Mouse (Mus musculus) layer of hippocampus, adult 6 months (tissue): ENCODE data around the gene Pgm2l1. TPM values are rescaled to one million over a fixed set of nuclear protein-coding genes. Genes with fewer than 3 reads are reported as not detected.

Source experiments
- long read RNA-seq, 2 experiments: library from polyadenylated mRNA; unstranded; transcript quantifications; one replicate each; pipeline ENCODE4 v2.0.0; 2019 to 2020
- polyA plus RNA-seq: library from polyadenylated mRNA; unstranded; fragments of <200 nt; fragmentation: Nextera tagmentation; gene quantifications from 2 replicates; pipeline ENCODE4 v1.2.3, GENCODE M21; 2021

Pgm2l1 gene
- polyA plus RNA-seq: 26.0 and 34.8 TPM in 2 replicates
- long read RNA-seq, experiment 1, full-length matches to known transcripts: 5 of 144 reads
- long read RNA-seq, experiment 1, partial matches to known transcripts: 91 of 144 reads
- long read RNA-seq, experiment 1, other reads (novel, unspliced or antisense): 48 of 144 reads
- long read RNA-seq, experiment 2, full-length matches to known transcripts: 14 of 94 reads
- long read RNA-seq, experiment 2, partial matches to known transcripts: 44 of 94 reads
- long read RNA-seq, experiment 2, other reads (novel, unspliced or antisense): 36 of 94 reads

DNA sequence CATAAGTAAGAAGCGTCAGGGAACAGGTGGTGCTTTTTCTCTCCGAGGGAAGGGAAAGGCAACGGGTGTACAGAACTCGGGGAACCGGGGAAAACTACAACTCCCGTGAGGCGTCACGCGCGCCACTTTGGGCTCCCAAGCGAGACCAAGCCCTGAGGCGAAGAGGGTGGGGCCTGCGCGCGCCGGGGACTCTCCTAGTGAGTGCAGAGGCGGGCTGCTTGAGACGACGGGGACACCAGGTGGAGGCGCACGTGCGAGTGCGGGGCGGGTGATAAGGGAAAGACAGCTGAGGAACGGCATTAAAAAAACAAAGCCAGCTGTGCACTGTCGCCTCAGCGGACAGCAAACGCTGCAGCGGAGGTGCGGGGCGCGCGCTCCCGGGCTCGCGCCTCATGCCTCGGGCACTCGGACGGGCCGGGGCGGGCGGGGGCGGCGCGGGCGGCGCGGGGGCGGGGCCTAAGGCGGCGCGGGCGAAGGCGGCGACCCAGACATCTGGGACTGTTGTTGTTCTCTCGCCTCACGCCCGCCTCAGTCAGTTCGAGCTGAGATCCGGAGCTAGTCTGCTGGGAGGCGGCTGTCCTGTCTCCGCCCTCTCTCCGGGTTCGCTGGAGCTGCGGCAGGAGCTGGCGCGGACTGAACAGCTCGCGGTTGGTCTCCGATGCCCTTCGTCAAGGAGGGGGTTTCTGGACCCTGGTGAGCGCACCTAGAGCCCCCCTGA lies at the start of gene Pgm2l1:
Pgm2l1 (plus strand) TSS at position 237 of the 718 bp plus-strand sequence.

DNA sequence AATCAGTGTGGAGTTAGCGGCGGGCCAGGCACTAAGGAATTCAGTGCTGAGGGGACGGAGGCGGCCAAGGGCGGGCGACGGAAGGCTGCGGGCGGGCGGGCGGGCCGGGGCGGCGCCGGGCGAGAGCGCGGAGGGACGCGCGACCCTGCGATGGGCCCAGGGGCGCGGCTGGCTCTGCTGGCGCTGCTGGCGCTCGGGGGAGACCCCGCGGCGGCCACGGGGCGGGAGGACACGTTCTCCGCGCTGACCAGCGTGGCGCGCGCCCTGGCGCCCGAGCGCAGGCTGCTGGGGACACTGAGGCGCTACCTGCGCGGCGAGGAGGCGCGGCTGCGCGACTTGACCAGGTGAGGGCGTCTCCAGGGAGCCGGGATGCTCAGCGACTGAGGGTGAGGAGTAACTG lies 58.2 kb downstream of the Pgm2l1 start, which contains the start of gene P4ha3:
P4ha3 (plus strand) TSS at position 138 of the 400 bp plus-strand sequence.

Other genes starting within 250 kb of the Pgm2l1 start
- gene Rnf169, start 246.9 kb upstream of the Pgm2l1 start, polyA plus RNA-seq: 5.1 and 5.5 TPM in 2 replicates
- not detected in 2 replicates for gene Chrdl2, start 221.2 kb upstream of the Pgm2l1 start, polyA plus RNA-seq
- gene Pold3, start 105.8 kb upstream of the Pgm2l1 start, polyA plus RNA-seq: 10.4 and 12.4 TPM in 2 replicates
- 12.8 and 13.8 TPM in 2 replicates for gene Lipt2, start 68.1 kb upstream of the Pgm2l1 start, polyA plus RNA-seq
- gene Kcne3, start 50.9 kb upstream of the Pgm2l1 start, polyA plus RNA-seq: 0.63 and 0.77 TPM in 2 replicates
- 2.5 and 2.6 TPM in 2 replicates for gene P4ha3, start 58.1 kb downstream of the Pgm2l1 start, polyA plus RNA-seq
- gene C2cd3, start 144.8 kb downstream of the Pgm2l1 start, polyA plus RNA-seq: 5.5 and 6.7 TPM in 2 replicates
- gene Ppme1, start 144.9 kb downstream of the Pgm2l1 start, polyA plus RNA-seq: 156 and 167 TPM in 2 replicates
- gene Ucp3, start 245.6 kb downstream of the Pgm2l1 start, polyA plus RNA-seq: 0.88 and 1.4 TPM in 2 replicates